Mouse (Mus musculus) MEL (cell line): ENCODE data around the gene Tldc1.

ENCODE experiments used
- CHD2 ChIP-seq: IDR thresholded peaks from 2 replicates; pipeline ENCODE4 v1.6.1; 2011; ENCODE audit warnings: low read length, improper control_type of control experiment
- CTCF ChIP-seq, 3 experiments: IDR thresholded peaks in 2 of 3; conservative IDR thresholded peaks in 1 of 3; 2 replicates each; pipeline ENCODE4 v1.5.1; 2011 to 2012; ENCODE audit warnings: low read length in 3 of 3, low read depth in 2 of 3, mild to moderate bottlenecking in 2 of 3, improper control_type of control experiment in 1 of 3, inconsistent platforms in 1 of 3, mixed read lengths in 1 of 3, moderate library complexity in 1 of 3; ENCODE audit not compliant: control insufficient read depth in 1 of 3, insufficient read depth in 1 of 3, poor library complexity in 1 of 3, severe bottlenecking in 1 of 3
- EP300 ChIP-seq, 2 experiments: IDR thresholded peaks; 2 replicates each; pipeline ENCODE4 v1.6.1; 2011; ENCODE audit warnings: improper control_type of control experiment in 2 of 2, low read length in 2 of 2, low read depth in 1 of 2, mild to moderate bottlenecking in 1 of 2
- HCFC1 ChIP-seq: IDR thresholded peaks from 2 replicates; pipeline ENCODE4 v1.6.1; 2012; ENCODE audit warnings: low read depth, mild to moderate bottlenecking, inconsistent platforms, low read length, improper control_type of control experiment, moderate library complexity
- KAT2A ChIP-seq: conservative IDR thresholded peaks from 2 replicates; pipeline ENCODE4 v1.6.1; 2012; ENCODE audit warnings: low read depth, low read length, improper control_type of control experiment, inconsistent platforms
- MAX ChIP-seq: IDR thresholded peaks from 2 replicates; pipeline ENCODE4 v1.6.1; 2011; ENCODE audit warnings: low read length, improper control_type of control experiment
- MAZ ChIP-seq: IDR thresholded peaks from 2 replicates; pipeline ENCODE4 v1.6.1; 2012; ENCODE audit warnings: low read depth, mild to moderate bottlenecking, inconsistent platforms, low read length, improper control_type of control experiment
- NELFE ChIP-seq: IDR thresholded peaks from 2 replicates; pipeline ENCODE4 v1.6.1; 2011; ENCODE audit warnings: low read depth, low read length, improper control_type of control experiment
- NRF1 ChIP-seq: IDR thresholded peaks from 2 replicates; pipeline ENCODE4 v1.6.1; 2014; ENCODE audit warnings: low read depth, mild to moderate bottlenecking, inconsistent platforms, low read length, improper control_type of control experiment, moderate library complexity; ENCODE audit not compliant: poor library complexity, insufficient read depth, severe bottlenecking
- POLR2A ChIP-seq, 2 experiments: IDR thresholded peaks; 2 replicates each; pipeline ENCODE4 v1.6.1; 2011 to 2012; ENCODE audit warnings: low read length in 2 of 2, mild to moderate bottlenecking in 2 of 2, control low read depth in 1 of 2, improper control_type of control experiment in 1 of 2, low read depth in 1 of 2, moderate library complexity in 1 of 2; ENCODE audit not compliant: control insufficient read depth in 1 of 2, insufficient read depth in 1 of 2, poor library complexity in 1 of 2
- POLR2AphosphoS2 ChIP-seq: IDR thresholded peaks from 2 replicates; pipeline ENCODE4 v1.6.1; 2011; ENCODE audit warnings: low read length, improper control_type of control experiment
- SMC3 ChIP-seq: IDR thresholded peaks from 2 replicates; pipeline ENCODE4 v1.6.1; 2011; ENCODE audit warnings: low read depth, low read length, improper control_type of control experiment
- USF1 ChIP-seq: IDR thresholded peaks from 2 replicates; pipeline ENCODE4 v1.6.1; 2014; ENCODE audit warnings: low read depth, mild to moderate bottlenecking, inconsistent platforms, low read length, improper control_type of control experiment, moderate library complexity

- no peak for TF ChIP-seq CTCF (IDR thresholded peaks at IDR 0.05 in 2 of 3, conservative IDR thresholded peaks at IDR 0.05 in 1 of 3; ENCODE audit: control insufficient read depth in 1 of 3, insufficient read depth in 1 of 3, low read depth in 2 of 3, low read length in 3 of 3, poor library complexity in 1 of 3, severe bottlenecking in 1 of 3)
- TF ChIP-seq POLR2AphosphoS2, result no peak
- TF ChIP-seq POLR2A (IDR thresholded peaks at IDR 0.05; ENCODE audit: control insufficient read depth in 1 of 2, insufficient read depth in 1 of 2, low read depth in 1 of 2, low read length in 2 of 2, poor library complexity in 1 of 2), result no peak
- TF ChIP-seq CHD2, result no peak
- no peak for TF ChIP-seq HCFC1
- TF ChIP-seq NELFE, result no peak
- TF ChIP-seq NRF1, result no peak
- TF ChIP-seq MAZ, result no peak
- no peak for TF ChIP-seq KAT2A
- no peak for TF ChIP-seq SMC3
- no peak for TF ChIP-seq EP300 (IDR thresholded peaks at IDR 0.05; ENCODE audit: low read depth in 1 of 2, low read length in 2 of 2)
- no peak for TF ChIP-seq USF1
- no peak for TF ChIP-seq MAX
Observed at GRCm38 (mm10) chr8:119777765-119778164, 451 bp downstream of the Tldc1 start.
